Mouse (Mus musculus) splenic B cell, adult 2 months (primary cell): ENCODE results near the gene Htt.
"Not testable (repeated sequence)": the region's sequence is repeated elsewhere in the genome, so short reads cannot be mapped to it uniquely, and the experiment has no call there.

Experiments used
- DNase-seq: peaks from one replicate; pipeline ENCODE4 v3.0.0-alpha.2; 2011; ENCODE audit warnings: low read depth, low spot score
- H3K27me3 ChIP-seq: 2 replicates; pipeline ENCODE4 v1.6.1; 2012; ENCODE audit warnings: mild to moderate bottlenecking, low read length, moderate library complexity, mixed read lengths; ENCODE audit not compliant: control insufficient read depth, poor library complexity, insufficient read depth, severe bottlenecking
- H3K36me3 ChIP-seq: 2 replicates; pipeline ENCODE4 v1.6.1; 2012; ENCODE audit warnings: mild to moderate bottlenecking, low read length, moderate library complexity, mixed read lengths; ENCODE audit not compliant: control insufficient read depth, poor library complexity, insufficient read depth, severe bottlenecking

Gene Htt

GRCm38 (mm10) chr5:34806038-34806437 lies 44.5 kb downstream of the Htt start:
- no peak for DNase-seq
- Histone ChIP-seq H3K36me3 (peaks cover 9% of the 10 kb centered on the region), H3K27me3 (no peaks in the 10 kb centered on the region)

GRCm38 (mm10) chr5:34822431-34823149 lies 61.0 kb downstream of the Htt start:
- Histone ChIP-seq H3K27me3 (no peaks in the 10 kb centered on the region), H3K36me3 (peaks cover 13% of the 10 kb centered on the region)
- DNase-seq: no peak

GRCm38 (mm10) chr5:34854079-34854478 lies 92.5 kb downstream of the Htt start:
- DNase-seq: no peak
- Histone ChIP-seq H3K36me3 (peaks cover 9% of the 10 kb centered on the region), H3K27me3 (no peaks in the 10 kb centered on the region)

GRCm38 (mm10) chr5:34865367-34865766 lies 103.8 kb downstream of the Htt start:
- Histone ChIP-seq H3K36me3 (no peaks in the 10 kb centered on the region; the same call in 1 of the 2 replicates), H3K27me3 (no peaks in the 10 kb centered on the region)
- DNase-seq: no peak

GRCm38 (mm10) chr5:34880307-34880706 lies 118.8 kb downstream of the Htt start:
- not testable (repeated sequence) for H3K27me3 ChIP-seq, DNase-seq
- H3K36me3 ChIP-seq: peaks cover 19% of the 10 kb centered on the region

GRCm38 (mm10) chr5:34881023-34881422 lies 119.5 kb downstream of the Htt start:
- DNase-seq: no peak
- Histone ChIP-seq H3K36me3 (peaks cover 16% of the 10 kb centered on the region), H3K27me3 (no peaks in the 10 kb centered on the region)

GRCm38 (mm10) chr5:34885250-34885649 lies 123.7 kb downstream of the Htt start:
- no peak for DNase-seq
- no peaks in the 10 kb centered on the region for H3K27me3 ChIP-seq
- peaks cover 10% of the 10 kb centered on the region for H3K36me3 ChIP-seq

GRCm38 (mm10) chr5:34889252-34889651 lies 127.7 kb downstream of the Htt start:
- Histone ChIP-seq H3K27me3 (no peaks in the 10 kb centered on the region), H3K36me3 (peaks cover 11% of the 10 kb centered on the region; the same call in 1 of the 2 replicates)
- no peak for DNase-seq

GRCm38 (mm10) chr5:34896697-34897453 lies 135.3 kb downstream of the Htt start:
- DNase-seq: no peak
- H3K36me3 ChIP-seq: peaks cover 6% of the 10 kb centered on the region
- no peaks in the 10 kb centered on the region for H3K27me3 ChIP-seq

- H3K36me3 ChIP-seq: peaks cover 8% of the 10 kb centered on the region
- no peaks in the 10 kb centered on the region for H3K27me3 ChIP-seq
- DNase-seq: no peak
These were observed 138.4 kb downstream of the Htt start for GRCm38 (mm10) chr5:34899787-34900469.

GRCm38 (mm10) chr5:34902371-34902770 lies 140.8 kb downstream of the Htt start:
- DNase-seq: no peak
- peaks cover 11% of the 10 kb centered on the region for H3K36me3 ChIP-seq

GRCm38 (mm10) chr5:34902811-34903385 lies 141.4 kb downstream of the Htt start:
- DNase-seq: no peak
- H3K27me3 ChIP-seq: no peaks in the 10 kb centered on the region

More at GRCm38 (mm10) chr5:34902371-34902770, 140.8 kb downstream of the Htt start:
- no peaks in the 10 kb centered on the region for H3K27me3 ChIP-seq

GRCm38 (mm10) chr5:34904412-34904811 lies 142.9 kb downstream of the Htt start:
- Histone ChIP-seq H3K27me3 (no peaks in the 10 kb centered on the region), H3K36me3 (peaks cover 10% of the 10 kb centered on the region)
- no peak for DNase-seq

More at GRCm38 (mm10) chr5:34902811-34903385, 141.4 kb downstream of the Htt start:
- peaks cover 10% of the 10 kb centered on the region for H3K36me3 ChIP-seq

- DNase-seq: no peak
- Histone ChIP-seq H3K36me3 (peaks cover 8% of the 10 kb centered on the region), H3K27me3 (no peaks in the 10 kb centered on the region)
These were observed 145.7 kb downstream of the Htt start for GRCm38 (mm10) chr5:34907230-34907629.
